Mouse (Mus musculus) kidney, embryonic 16.5 days (tissue): Measurements from ENCODE around the gene Zfp746. TPM values are rescaled to one million over a fixed set of nuclear protein-coding genes. Genes with fewer than 3 reads are reported as not detected.

Experiments
- ATAC-seq: fragments of 200-750 bp; cut with Nextera tagmentation; 2 replicates; pipeline ENCODE4 v1.8.0; 2017; ENCODE audit warnings: moderate TSS enrichment; ENCODE audit not compliant: low FRiP score, low TSS enrichment
- H3K27ac ChIP-seq: fragments of 300-500 bp; sonication (generic); 2 replicates; pipeline ENCODE4 v1.5.1; 2014; ENCODE audit warnings: low read length
- H3K27me3 ChIP-seq: fragments of 300-500 bp; sonication (generic); 2 replicates; pipeline ENCODE4 v1.6.1; 2014; ENCODE audit warnings: low read length, control low read depth, mixed read lengths; ENCODE audit not compliant: insufficient read depth
- H3K36me3 ChIP-seq: fragments of 300-500 bp; sonication (generic); 2 replicates; pipeline ENCODE4 v1.6.1; 2014; ENCODE audit warnings: low read length, control low read depth, mixed read lengths; ENCODE audit not compliant: insufficient read depth
- H3K4me1 ChIP-seq: fragments of 300-500 bp; sonication (generic); 2 replicates; pipeline ENCODE4 v1.6.1; 2014; ENCODE audit warnings: low read length, control low read depth, mixed read lengths; ENCODE audit not compliant: insufficient read depth
- H3K4me2 ChIP-seq: fragments of 300-500 bp; sonication (generic); replicated peaks from 2 replicates; pipeline ENCODE4 v1.6.1; 2014; ENCODE audit warnings: low read depth, low read length
- H3K4me3 ChIP-seq: fragments of 300-500 bp; sonication (generic); 2 replicates; pipeline ENCODE4 v1.5.1; 2014; ENCODE audit warnings: mild to moderate bottlenecking, low read length
- H3K9ac ChIP-seq: fragments of 300-500 bp; sonication (generic); replicated peaks from 2 replicates; pipeline ENCODE4 v1.6.1; 2014; ENCODE audit warnings: low read length
- H3K9me3 ChIP-seq: fragments of 300-500 bp; sonication (generic); 2 replicates; pipeline ENCODE4 v1.6.1; 2016; ENCODE audit warnings: low read length, control low read depth
- WGBS: fragments of 180-500 bp; shearing (Covaris S2); extraction: QIAGEN DNeasy Blood & Tissue Kit; methylation state at CpG from one replicate; pipeline ENCODE4 v1.1.7; 2014; 5-methylcytosine and 5-hydroxymethylcytosine counted together
- polyA plus RNA-seq: library from polyadenylated mRNA; unstranded; fragments of >200 nt; fragmentation: Nextera tagmentation; extraction: Ambion mirVana; gene quantifications from 2 replicates; pipeline ENCODE4 v1.2.1, GENCODE M21; 2015

The Zfp746 gene
- polyA plus RNA-seq, 1 experiment from 2014 or later, result 16.4 TPM

GRCm38 (mm10) chr6:48048426-48049272 lies 37.7 kb downstream of the Zfp746 start, which contains the start of gene Zfp777:
Gene Zfp777 (minus strand): TSS chr6:48048911.
- WGBS, result under 1% methylated on average over 70 of the region's 82 CpGs
- Histone ChIP-seq H3K4me1 (peaks cover 17% of the 10 kb centered on the region), H3K27ac (peak within 1 kb of the TSS; percentile 93), H3K36me3 (peaks cover 13% of the 10 kb centered on the region), H3K9ac (peak within 1 kb of the TSS; percentile 91), H3K27me3 (no peaks in the 10 kb centered on the region), H3K4me3 (peak within 1 kb of the TSS; percentile 64), H3K4me2 (peak within 1 kb of the TSS; percentile 65), H3K9me3 (no peaks in the 10 kb centered on the region)
- ATAC-seq, result peak; percentile 94

GRCm38 (mm10) chr6:48047450-48048351 lies 38.7 kb downstream of the Zfp746 start:
- Histone ChIP-seq H3K27ac (peak overlapping the region; percentile 93), H3K4me3 (peak overlapping the region; percentile 64), H3K9ac (peak overlapping the region; percentile 91), H3K27me3 (no peaks in the 10 kb centered on the region), H3K36me3 (peaks cover 23% of the 10 kb centered on the region), H3K4me1 (peaks cover 17% of the 10 kb centered on the region), H3K4me2 (peak overlapping the region; percentile 65), H3K9me3 (no peaks in the 10 kb centered on the region)
- 0% methylated on average over 70 of the region's 150 CpGs for WGBS
- peak; percentile 72 for ATAC-seq

- Histone ChIP-seq H3K4me3 (peak overlapping the region; percentile 64), H3K4me2 (peak overlapping the region; percentile 58), H3K27ac (no peak overlapping the region), H3K9ac (peak overlapping the region; percentile 91), H3K4me1 (peaks cover 17% of the 10 kb centered on the region), H3K9me3 (no peaks in the 10 kb centered on the region), H3K27me3 (no peaks in the 10 kb centered on the region), H3K36me3 (peaks cover 26% of the 10 kb centered on the region)
- peak; percentile 28; the same call in 1 of the 2 replicates for ATAC-seq
- 4% methylated on average over 12 of the region's 12 CpGs for WGBS
These were observed 39.3 kb downstream of the Zfp746 start for GRCm38 (mm10) chr6:48047114-48047449.

- Histone ChIP-seq H3K4me3 (no peak overlapping the region), H3K36me3 (peaks cover 65% of the 10 kb centered on the region), H3K27ac (no peak overlapping the region), H3K9ac (no peak overlapping the region), H3K4me1 (no peaks in the 10 kb centered on the region), H3K27me3 (no peaks in the 10 kb centered on the region), H3K4me2 (no peak overlapping the region), H3K9me3 (no peaks in the 10 kb centered on the region)
- no peak for ATAC-seq
These were observed 53.7 kb downstream of the Zfp746 start for GRCm38 (mm10) chr6:48032661-48033060.

- WGBS, result 84% methylated on average over 10 of the region's 10 CpGs
- ATAC-seq, result no peak
- H3K4me3 ChIP-seq, result no peak overlapping the region
These were observed 60.3 kb downstream of the Zfp746 start for GRCm38 (mm10) chr6:48025905-48026660.

GRCm38 (mm10) chr6:48024994-48025345 lies 61.4 kb downstream of the Zfp746 start:
- H3K9ac ChIP-seq, result no peak overlapping the region
- no peaks in the 10 kb centered on the region for H3K27me3 ChIP-seq
- 76% methylated on average over 21 of the region's 21 CpGs for WGBS
- peaks cover 73% of the 10 kb centered on the region for H3K36me3 ChIP-seq
- H3K9me3 ChIP-seq, result peaks cover 31% of the 10 kb centered on the region
- no peak overlapping the region for H3K4me2 ChIP-seq
- H3K4me1 ChIP-seq, result no peaks in the 10 kb centered on the region
- no peak overlapping the region for H3K27ac ChIP-seq
- ATAC-seq, result peak; percentile 29; the same call in 1 of the 2 replicates
- H3K4me3 ChIP-seq, result no peak overlapping the region

More at GRCm38 (mm10) chr6:48025905-48026660, 60.3 kb downstream of the Zfp746 start:
- H3K4me2 ChIP-seq, result no peak overlapping the region
- no peak overlapping the region for H3K9ac ChIP-seq
- peaks cover 81% of the 10 kb centered on the region for H3K36me3 ChIP-seq
- no peak overlapping the region for H3K27ac ChIP-seq
- no peaks in the 10 kb centered on the region for H3K27me3 ChIP-seq
- H3K4me1 ChIP-seq, result no peaks in the 10 kb centered on the region
- H3K9me3 ChIP-seq, result peaks cover 31% of the 10 kb centered on the region

- peak; percentile 52 for ATAC-seq
- no peak overlapping the region for H3K9ac ChIP-seq
- no peak overlapping the region for H3K4me2 ChIP-seq
- no peaks in the 10 kb centered on the region for H3K4me1 ChIP-seq
- H3K27me3 ChIP-seq, result no peaks in the 10 kb centered on the region
- 85% methylated on average over 43 of the region's 43 CpGs for WGBS
- no peak overlapping the region for H3K4me3 ChIP-seq
- peaks cover 71% of the 10 kb centered on the region for H3K36me3 ChIP-seq
- no peak overlapping the region for H3K27ac ChIP-seq
- peaks cover 31% of the 10 kb centered on the region for H3K9me3 ChIP-seq
These were observed 61.9 kb downstream of the Zfp746 start for GRCm38 (mm10) chr6:48024330-48024993.

GRCm38 (mm10) chr6:48022672-48023071 lies 63.7 kb downstream of the Zfp746 start:
- Histone ChIP-seq H3K4me3 (no peak overlapping the region), H3K27me3 (no peaks in the 10 kb centered on the region), H3K4me2 (no peak overlapping the region), H3K4me1 (no peaks in the 10 kb centered on the region), H3K9ac (no peak overlapping the region), H3K27ac (no peak overlapping the region), H3K36me3 (peaks cover 60% of the 10 kb centered on the region), H3K9me3 (peaks cover 31% of the 10 kb centered on the region)
- 93% methylated on average over 2 of the region's 2 CpGs for whole genome bisulfite sequencing
- no peak for ATAC-seq

GRCm38 (mm10) chr6:48021678-48022077 lies 64.7 kb downstream of the Zfp746 start:
- Histone ChIP-seq H3K4me1 (no peaks in the 10 kb centered on the region), H3K9ac (no peak overlapping the region), H3K4me3 (no peak overlapping the region), H3K9me3 (peaks cover 31% of the 10 kb centered on the region), H3K27me3 (no peaks in the 10 kb centered on the region), H3K27ac (no peak overlapping the region), H3K4me2 (no peak overlapping the region), H3K36me3 (peaks cover 51% of the 10 kb centered on the region)
- no peak for ATAC-seq
- 64% methylated on average over 1 of the region's 1 CpGs for WGBS
